Mouse (Mus musculus): ENCODE measurements around the gene Timm23.

DNA sequence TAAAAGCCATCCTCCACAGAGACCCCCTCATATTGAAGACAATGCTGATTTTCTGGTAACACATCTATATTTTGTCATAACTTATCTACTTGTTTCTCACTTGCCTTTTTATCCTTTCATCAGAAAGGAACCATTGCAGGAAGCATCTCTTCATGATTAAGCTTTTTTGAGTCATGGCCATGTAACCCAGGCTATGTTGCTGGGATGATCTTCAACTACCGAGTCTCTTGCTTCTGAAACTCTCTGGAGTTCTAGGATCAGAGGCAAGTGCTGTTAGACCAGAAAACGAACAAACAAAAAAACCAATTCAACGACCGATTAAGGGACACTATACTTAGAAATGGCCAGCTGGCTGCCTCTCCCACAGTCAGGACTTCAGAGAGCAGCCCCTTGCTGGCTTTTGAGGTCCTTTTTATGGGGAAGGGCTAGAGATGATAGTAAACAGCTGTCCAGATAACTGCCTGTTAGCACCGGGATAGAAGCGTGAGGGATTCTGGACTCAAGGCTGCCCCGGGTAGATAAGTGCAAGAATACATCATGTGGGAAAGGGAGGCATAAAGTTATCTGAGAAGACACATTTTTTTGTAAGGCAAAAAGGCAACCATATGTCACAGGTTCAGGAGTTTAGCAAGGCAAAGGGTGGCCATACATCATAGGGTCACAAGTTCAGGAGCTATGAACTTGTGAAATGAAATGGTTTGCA, 55.7 kb downstream of the Timm23 start:
- no peak for TF ChIP-seq CTCF (IDR thresholded peaks at IDR 0.05; ENCODE audit: insufficient read depth, low read length)
- no peak for TF ChIP-seq POLR2A (IDR thresholded peaks at IDR 0.05; ENCODE audit: borderline replicate concordance, extremely low read depth, low read depth, low read length)
